Mouse (Mus musculus) bone marrow, adult 2 months (tissue): ENCODE data around the gene Grip1.

Experiments
- CTCF ChIP-seq: fragments of 200-500 bp; IDR thresholded peaks from 2 replicates; pipeline ENCODE4 v1.5.1; 2011; ENCODE audit warnings: low read length, control low read depth; ENCODE audit not compliant: control insufficient read depth, insufficient read depth
- POLR2A ChIP-seq: fragments of 200-500 bp; IDR thresholded peaks from 2 replicates; pipeline ENCODE4 v1.6.1; 2011; ENCODE audit warnings: low read depth, mild to moderate bottlenecking, control low read depth, low read length, borderline replicate concordance; ENCODE audit not compliant: control insufficient read depth

DNA sequence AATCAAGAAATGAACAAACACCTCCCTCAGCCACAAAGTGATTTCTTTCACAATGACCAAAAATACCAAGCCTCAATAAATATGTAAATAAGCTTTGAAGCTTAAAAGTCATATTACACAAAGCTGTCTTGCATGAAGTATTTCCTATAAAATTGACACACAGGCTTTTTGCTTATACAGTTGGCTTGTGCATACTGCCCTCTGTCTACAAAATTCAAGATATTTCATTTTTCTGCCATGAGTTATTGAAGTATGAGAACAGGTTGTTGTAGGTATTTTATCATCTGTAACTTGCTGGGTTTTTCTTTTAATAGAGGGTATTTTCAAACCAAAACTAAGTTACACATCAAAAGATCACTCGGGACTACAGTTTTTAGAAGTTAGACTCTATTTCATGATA lies 326.0 kb downstream of the Grip1 start:
- TF ChIP-seq POLR2A (no peak), CTCF (no peak)
